Mouse (Mus musculus): ENCODE data around the gene Gm3336. TPM values are rescaled to one million over a fixed set of nuclear protein-coding genes. Genes with fewer than 3 reads are reported as not detected.

The Gm3336 gene
- polyA plus RNA-seq, 1 experiment from 2014 or later: 0.83 TPM

DNA sequence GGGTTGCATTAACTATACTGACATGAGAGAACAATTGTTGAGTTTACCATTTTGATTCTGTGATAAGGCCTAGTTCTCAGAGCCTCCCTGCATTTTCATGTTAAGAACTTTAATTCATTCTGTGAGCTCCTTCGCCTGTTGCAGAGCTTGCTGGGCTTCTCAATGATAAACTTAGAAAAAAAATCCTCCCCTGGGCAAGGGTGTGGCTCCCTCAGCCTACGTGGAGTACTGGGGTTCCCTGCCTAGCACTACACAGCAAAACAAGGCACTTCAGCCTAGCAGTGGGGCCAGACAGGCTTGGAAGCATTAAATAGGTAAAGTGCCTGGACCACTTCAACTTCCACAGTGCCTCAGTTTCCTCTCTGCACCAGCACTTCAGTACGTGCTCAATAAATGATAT, 36.9 kb upstream of the Gm3336 start:
- 74% methylated on average over 3 of the region's 3 CpGs for WGBS
- H3K27ac ChIP-seq: peak overlapping the region; percentile 49; the same call in 1 of the 2 replicates
- no peak overlapping the region for H3K9ac ChIP-seq
- H3K4me3 ChIP-seq (replicated peaks): no peak overlapping the region
- no peaks in the 10 kb centered on the region for H3K9me3 ChIP-seq (replicated peaks)
- H3K4me2 ChIP-seq: no peak overlapping the region
- H3K4me1 ChIP-seq: peaks cover 26% of the 10 kb centered on the region
- ATAC-seq (replicated peaks; ENCODE audit: low FRiP score): no peak
- H3K36me3 ChIP-seq: peaks cover 31% of the 10 kb centered on the region
- H3K27me3 ChIP-seq: no peaks in the 10 kb centered on the region

DNA sequence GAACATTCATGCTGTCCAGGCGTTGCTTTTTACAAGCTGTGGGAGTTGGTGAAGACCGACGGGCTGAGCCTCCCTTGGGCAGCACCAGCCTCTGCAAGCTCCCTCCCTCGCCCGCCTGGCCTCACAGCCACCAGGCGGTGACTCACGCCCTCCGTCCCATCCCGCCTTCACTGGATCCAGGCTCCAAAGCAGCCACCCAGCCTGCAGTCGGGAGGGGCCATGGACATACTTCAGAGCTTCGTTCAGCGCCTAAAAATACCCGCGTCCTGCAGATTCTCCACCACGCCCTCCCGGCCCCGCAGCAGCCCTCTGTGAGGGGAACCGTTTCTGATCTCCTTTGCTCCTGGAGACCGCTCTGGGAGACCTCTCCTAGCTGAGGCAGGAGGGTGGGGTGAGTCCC, 36.1 kb upstream of the Gm3336 start:
- Histone ChIP-seq H3K4me3 (replicated peaks) (peak overlapping the region; percentile 3; the same call in 1 of the 2 replicates), H3K9me3 (replicated peaks) (no peaks in the 10 kb centered on the region), H3K27me3 (no peaks in the 10 kb centered on the region), H3K4me2 (peak overlapping the region; percentile 50), H3K4me1 (peaks cover 24% of the 10 kb centered on the region), H3K9ac (peak overlapping the region; percentile 37), H3K36me3 (peaks cover 26% of the 10 kb centered on the region), H3K27ac (peak overlapping the region; percentile 49)
- whole genome bisulfite sequencing: 3% methylated on average over 19 of the region's 19 CpGs
- peak; percentile 58; the same call in 1 of the 2 replicates for ATAC-seq (replicated peaks; ENCODE audit: low FRiP score)

DNA sequence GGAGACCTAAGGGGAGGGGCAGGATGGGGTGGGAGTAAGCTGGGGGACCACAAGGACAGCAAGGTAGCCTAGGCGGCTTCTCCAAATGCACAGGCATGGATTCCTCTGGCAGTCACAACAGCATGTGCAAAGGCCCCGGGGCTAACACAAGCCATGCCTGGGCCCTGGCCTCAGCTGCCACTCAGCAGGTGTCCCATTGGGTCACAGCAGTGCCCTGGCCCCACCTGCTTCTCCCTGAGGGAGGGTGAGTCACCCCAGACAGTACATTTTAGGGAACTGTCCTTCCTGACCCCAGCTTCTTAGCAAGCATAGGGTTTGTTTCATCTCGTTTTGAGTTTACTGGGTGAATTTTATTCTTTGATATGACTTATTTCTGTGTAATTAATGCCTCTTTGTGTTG, 35.7 kb upstream of the Gm3336 start:
- ATAC-seq (replicated peaks; ENCODE audit: low FRiP score): peak; percentile 8; the same call in 1 of the 2 replicates
- 60% methylated on average over 3 of the region's 3 CpGs for WGBS
- H3K4me2 ChIP-seq: peak overlapping the region; percentile 50
- H3K4me3 ChIP-seq (replicated peaks): no peak overlapping the region
- H3K27ac ChIP-seq: peak overlapping the region; percentile 49; the same call in 1 of the 2 replicates
- no peaks in the 10 kb centered on the region for H3K27me3 ChIP-seq
- H3K4me1 ChIP-seq: peaks cover 19% of the 10 kb centered on the region
- peaks cover 21% of the 10 kb centered on the region for H3K36me3 ChIP-seq
- H3K9ac ChIP-seq: peak overlapping the region; percentile 37; the same call in 1 of the 2 replicates
- H3K9me3 ChIP-seq (replicated peaks): no peaks in the 10 kb centered on the region

DNA sequence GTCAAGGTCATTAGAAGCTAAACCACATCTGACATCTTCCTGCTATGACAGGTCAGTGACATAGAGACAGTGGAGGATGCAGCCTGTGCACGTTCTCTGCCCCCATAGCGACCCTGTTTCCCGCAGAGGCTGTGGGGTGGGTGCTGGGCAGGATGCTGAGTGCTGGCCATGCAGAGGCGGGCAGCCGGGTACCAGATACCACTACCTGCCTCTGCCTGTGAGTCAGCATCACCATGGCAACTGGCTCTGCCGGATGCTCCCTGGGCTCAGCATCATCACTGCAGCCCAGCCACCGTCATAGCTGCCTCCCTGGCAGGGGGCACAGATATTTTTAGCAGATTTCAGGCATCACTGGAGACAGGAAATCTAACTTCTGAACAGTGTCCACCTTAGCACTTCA, 34.1 kb upstream of the Gm3336 start:
- no peak overlapping the region for H3K4me3 ChIP-seq (replicated peaks)
- ATAC-seq (replicated peaks; ENCODE audit: low FRiP score): no peak

DNA sequence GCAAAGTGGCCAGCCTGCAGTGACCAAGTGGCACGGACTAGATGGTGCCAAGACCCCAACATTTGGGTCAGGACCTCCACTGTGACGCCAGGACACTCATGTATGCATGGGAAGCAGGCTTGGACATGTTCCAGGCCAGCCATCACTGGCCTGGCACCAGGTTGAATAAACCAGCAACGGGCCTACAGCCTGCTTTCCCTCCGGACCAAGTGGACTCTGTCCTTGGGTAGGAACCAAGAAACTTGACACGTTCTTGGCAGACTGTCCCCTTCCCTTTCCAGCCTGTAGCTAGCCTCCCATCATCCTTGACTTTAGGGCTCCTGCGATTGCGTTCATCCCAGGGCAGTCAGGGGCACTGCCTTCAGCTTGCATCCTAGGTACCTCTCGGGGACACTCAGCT, 30.8 kb upstream of the Gm3336 start:
- Histone ChIP-seq H3K9me3 (replicated peaks) (no peaks in the 10 kb centered on the region), H3K4me2 (no peak overlapping the region), H3K27ac (no peak overlapping the region), H3K36me3 (no peaks in the 10 kb centered on the region), H3K4me1 (peaks cover 37% of the 10 kb centered on the region), H3K4me3 (replicated peaks) (no peak overlapping the region), H3K27me3 (no peaks in the 10 kb centered on the region), H3K9ac (no peak overlapping the region)
- WGBS: 73% methylated on average over 8 of the region's 8 CpGs
- no peak for ATAC-seq (replicated peaks; ENCODE audit: low FRiP score)

More for the DNA sequence above, 34.1 kb upstream of the Gm3336 start:
- Histone ChIP-seq H3K36me3 (peaks cover 5% of the 10 kb centered on the region), H3K27ac (no peak overlapping the region), H3K4me1 (peaks cover 17% of the 10 kb centered on the region), H3K27me3 (no peaks in the 10 kb centered on the region), H3K9me3 (replicated peaks) (no peaks in the 10 kb centered on the region), H3K4me2 (no peak overlapping the region), H3K9ac (no peak overlapping the region)
- WGBS: 43% methylated on average over 7 of the region's 7 CpGs

DNA sequence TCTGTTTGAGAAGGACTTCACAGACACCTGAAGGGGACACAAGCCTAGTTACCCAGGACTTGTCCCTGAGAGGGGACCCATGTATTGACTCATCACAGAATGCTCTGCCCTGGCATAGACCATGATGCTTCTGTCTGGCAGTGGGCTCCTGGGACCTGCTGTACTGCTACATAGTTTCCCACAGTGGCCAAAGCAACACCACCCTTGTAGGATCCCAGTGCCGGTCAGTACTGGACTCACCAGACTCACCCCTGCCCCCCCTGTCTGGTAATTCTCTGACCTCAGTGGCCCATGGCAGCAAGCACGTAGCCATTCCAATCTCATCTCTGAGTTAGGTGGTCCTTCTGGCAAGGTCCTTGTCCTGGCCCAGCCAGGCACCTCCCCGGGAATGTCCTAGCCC, 30.2 kb upstream of the Gm3336 start:
- no peak for ATAC-seq (replicated peaks; ENCODE audit: low FRiP score)
- no peaks in the 10 kb centered on the region for H3K36me3 ChIP-seq
- peaks cover 38% of the 10 kb centered on the region for H3K4me1 ChIP-seq
- WGBS: 90% methylated on average over 3 of the region's 3 CpGs
- no peaks in the 10 kb centered on the region for H3K9me3 ChIP-seq (replicated peaks)
- H3K9ac ChIP-seq: no peak overlapping the region
- no peak overlapping the region for H3K27ac ChIP-seq
- H3K4me3 ChIP-seq (replicated peaks): no peak overlapping the region
- H3K4me2 ChIP-seq: no peak overlapping the region
- no peaks in the 10 kb centered on the region for H3K27me3 ChIP-seq

DNA sequence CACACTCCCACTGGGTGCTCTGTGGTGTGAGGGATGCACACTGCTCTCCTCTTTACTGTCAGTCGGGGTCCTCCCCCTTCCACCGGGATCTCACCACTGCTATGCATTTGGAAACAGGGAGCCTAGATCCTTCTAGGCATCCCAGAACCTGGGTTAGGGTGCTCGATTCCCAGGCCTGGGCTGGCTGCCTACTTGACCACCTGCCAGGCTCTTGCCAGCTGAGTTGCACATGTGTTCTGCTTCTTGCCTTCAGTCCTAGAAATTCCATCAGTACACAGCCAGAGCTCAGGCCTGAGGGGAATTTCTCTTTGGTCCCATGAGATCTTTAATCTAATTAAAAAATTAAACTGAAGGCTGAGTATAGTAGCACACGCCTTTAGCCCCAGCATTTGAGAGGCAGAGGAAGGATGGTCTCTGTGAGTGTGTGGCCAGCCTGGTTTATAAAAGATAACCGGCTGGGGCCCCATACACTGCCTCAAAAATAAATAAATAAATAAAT, 28.4 kb upstream of the Gm3336 start:
- H3K36me3 ChIP-seq: no peaks in the 10 kb centered on the region
- H3K4me3 ChIP-seq (replicated peaks): no peak overlapping the region
- 71% methylated on average over 5 of the region's 5 CpGs for WGBS
- no peak for ATAC-seq (replicated peaks; ENCODE audit: low FRiP score)
- H3K9ac ChIP-seq: no peak overlapping the region
- no peaks in the 10 kb centered on the region for H3K27me3 ChIP-seq
- no peaks in the 10 kb centered on the region for H3K9me3 ChIP-seq (replicated peaks)
- H3K4me2 ChIP-seq: no peak overlapping the region
- 0 out of 2 replicates have a peak overlapping the region, but pooled peaks have one; percentile 15 for H3K27ac ChIP-seq
- peaks cover 49% of the 10 kb centered on the region for H3K4me1 ChIP-seq

DNA sequence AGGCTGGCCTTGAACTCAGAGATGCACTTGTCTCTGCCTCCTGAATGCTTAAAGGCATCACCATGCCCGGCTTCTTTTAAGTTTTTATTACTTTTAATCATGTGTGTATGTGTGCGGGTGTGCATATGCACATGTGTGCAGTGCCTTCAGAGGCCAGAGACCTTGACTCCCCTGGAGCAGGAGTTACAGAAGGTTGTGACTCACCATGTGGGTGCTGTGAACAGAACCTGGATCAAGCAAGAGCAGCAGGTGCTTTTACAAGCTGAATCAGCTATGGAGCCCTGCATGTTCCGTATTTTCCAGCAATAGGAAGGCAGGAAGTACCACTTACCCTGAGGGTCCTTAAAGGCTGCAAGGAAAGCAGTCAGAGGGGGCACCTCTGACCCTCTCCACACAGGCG, 27.1 kb upstream of the Gm3336 start:
- H3K9me3 ChIP-seq (replicated peaks): no peaks in the 10 kb centered on the region
- no peaks in the 10 kb centered on the region for H3K36me3 ChIP-seq
- ATAC-seq (replicated peaks; ENCODE audit: low FRiP score): no peak
- H3K4me1 ChIP-seq: peaks cover 62% of the 10 kb centered on the region
- 51% methylated on average over 4 of the region's 4 CpGs for WGBS
- H3K9ac ChIP-seq: peak overlapping the region; percentile 38
- H3K4me3 ChIP-seq (replicated peaks): peak overlapping the region; percentile 31
- H3K27me3 ChIP-seq: no peaks in the 10 kb centered on the region
- H3K27ac ChIP-seq: peak overlapping the region; percentile 84
- H3K4me2 ChIP-seq: peak overlapping the region; percentile 60

DNA sequence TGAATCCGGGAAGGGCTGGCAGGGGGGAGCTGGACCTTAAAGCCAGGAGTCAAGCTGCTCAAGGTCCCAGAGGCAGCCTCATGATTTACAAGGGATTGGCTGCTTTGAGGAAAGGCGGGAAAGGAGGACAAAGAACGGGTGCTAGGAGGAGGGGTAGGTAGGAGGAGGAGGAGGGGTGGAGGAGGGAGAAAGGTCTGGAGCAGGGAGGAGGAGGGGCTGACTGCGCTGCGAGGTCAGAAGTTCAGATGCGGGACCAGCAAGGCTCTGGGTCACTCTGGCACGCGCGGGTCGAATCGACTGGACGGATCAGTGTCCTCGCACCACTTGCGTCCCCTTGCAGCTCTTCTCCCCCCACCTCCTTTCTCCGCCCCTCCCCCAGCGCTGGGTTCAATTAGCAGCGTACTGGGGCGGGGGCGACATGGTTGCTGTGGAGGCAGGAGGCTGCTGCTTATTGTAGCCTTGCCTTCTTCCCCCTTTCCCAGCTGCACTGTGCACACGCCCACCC, 26.6 kb upstream of the Gm3336 start:
- no peaks in the 10 kb centered on the region for H3K27me3 ChIP-seq
- ATAC-seq (replicated peaks; ENCODE audit: low FRiP score): peak; percentile 66
- H3K4me3 ChIP-seq (replicated peaks): peak overlapping the region; percentile 31
- H3K4me1 ChIP-seq: peaks cover 68% of the 10 kb centered on the region
- peak overlapping the region; percentile 38 for H3K9ac ChIP-seq
- peak overlapping the region; percentile 60 for H3K4me2 ChIP-seq
- H3K36me3 ChIP-seq: no peaks in the 10 kb centered on the region
- no peaks in the 10 kb centered on the region for H3K9me3 ChIP-seq (replicated peaks)
- H3K27ac ChIP-seq: peak overlapping the region; percentile 84
- 3% methylated on average over 20 of the region's 20 CpGs for WGBS

DNA sequence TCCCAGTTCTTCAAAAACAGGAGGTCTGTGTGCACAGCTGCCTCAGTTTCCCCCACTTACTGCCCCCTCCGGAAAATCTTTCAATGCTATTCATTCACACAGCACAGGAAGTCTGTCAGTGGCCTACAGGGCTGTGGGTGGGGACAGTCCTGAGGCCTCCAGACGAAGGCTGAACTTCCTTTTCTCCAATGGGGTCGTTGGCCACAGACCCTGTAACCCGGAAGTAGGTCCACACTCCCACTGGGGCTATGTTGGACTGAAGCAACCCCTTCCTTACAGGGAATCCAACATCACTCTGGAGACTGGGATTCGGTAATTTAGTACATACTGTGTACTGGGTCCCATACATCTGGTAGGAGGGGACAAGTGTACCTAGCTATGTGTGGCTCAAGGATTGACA, 24.7 kb upstream of the Gm3336 start:
- Histone ChIP-seq H3K4me2 (no peak overlapping the region), H3K27me3 (no peaks in the 10 kb centered on the region), H3K9me3 (replicated peaks) (no peaks in the 10 kb centered on the region), H3K4me3 (replicated peaks) (no peak overlapping the region), H3K9ac (no peak overlapping the region), H3K4me1 (peaks cover 80% of the 10 kb centered on the region), H3K36me3 (no peaks in the 10 kb centered on the region), H3K27ac (peak overlapping the region; percentile 60)
- no peak for ATAC-seq (replicated peaks; ENCODE audit: low FRiP score)
- WGBS: 42% methylated on average over 5 of the region's 5 CpGs

DNA sequence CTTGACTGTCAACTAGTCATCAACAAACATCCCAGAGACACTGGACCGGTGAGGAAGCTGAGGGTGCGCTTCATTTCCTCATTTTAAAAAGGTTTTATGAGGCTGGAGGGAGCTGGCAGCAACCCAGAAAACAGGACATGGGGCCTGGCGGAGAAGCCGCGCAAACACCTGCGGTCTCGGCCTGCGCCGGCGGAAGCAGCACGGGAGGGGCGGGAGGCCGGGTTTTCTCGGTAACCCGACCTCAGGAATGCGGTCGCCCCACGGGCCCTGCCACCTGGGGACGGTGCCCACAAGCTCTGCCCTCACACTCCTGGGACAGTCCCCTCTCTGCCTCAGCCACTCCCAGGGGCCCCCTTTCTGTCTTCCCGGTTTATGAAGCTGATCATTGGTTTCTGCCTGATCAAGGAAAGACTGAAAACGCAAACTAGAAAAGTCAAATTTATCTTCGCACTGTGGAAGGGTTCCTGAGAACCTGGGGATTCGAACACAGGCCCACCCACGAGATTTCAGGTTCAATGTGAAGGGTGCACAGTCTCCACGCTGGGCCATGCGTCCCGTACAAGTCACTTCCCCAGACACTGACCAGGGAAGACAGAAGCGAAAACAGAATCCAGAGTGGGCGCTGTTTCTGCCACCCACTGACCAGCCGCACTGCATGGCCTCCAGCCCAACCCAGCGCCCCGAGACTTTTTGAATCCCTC, 22.9 kb upstream of the Gm3336 start:
- no peaks in the 10 kb centered on the region for H3K27me3 ChIP-seq
- no peaks in the 10 kb centered on the region for H3K9me3 ChIP-seq (replicated peaks)
- peak overlapping the region; percentile 25 for H3K9ac ChIP-seq
- peak overlapping the region; percentile 100 for H3K27ac ChIP-seq
- H3K4me3 ChIP-seq (replicated peaks): no peak overlapping the region
- H3K4me1 ChIP-seq: peaks cover 68% of the 10 kb centered on the region
- H3K4me2 ChIP-seq: peak overlapping the region; percentile 72
- WGBS: 21% methylated on average over 32 of the region's 32 CpGs
- no peak for ATAC-seq (replicated peaks; ENCODE audit: low FRiP score)
- H3K36me3 ChIP-seq: no peaks in the 10 kb centered on the region

DNA sequence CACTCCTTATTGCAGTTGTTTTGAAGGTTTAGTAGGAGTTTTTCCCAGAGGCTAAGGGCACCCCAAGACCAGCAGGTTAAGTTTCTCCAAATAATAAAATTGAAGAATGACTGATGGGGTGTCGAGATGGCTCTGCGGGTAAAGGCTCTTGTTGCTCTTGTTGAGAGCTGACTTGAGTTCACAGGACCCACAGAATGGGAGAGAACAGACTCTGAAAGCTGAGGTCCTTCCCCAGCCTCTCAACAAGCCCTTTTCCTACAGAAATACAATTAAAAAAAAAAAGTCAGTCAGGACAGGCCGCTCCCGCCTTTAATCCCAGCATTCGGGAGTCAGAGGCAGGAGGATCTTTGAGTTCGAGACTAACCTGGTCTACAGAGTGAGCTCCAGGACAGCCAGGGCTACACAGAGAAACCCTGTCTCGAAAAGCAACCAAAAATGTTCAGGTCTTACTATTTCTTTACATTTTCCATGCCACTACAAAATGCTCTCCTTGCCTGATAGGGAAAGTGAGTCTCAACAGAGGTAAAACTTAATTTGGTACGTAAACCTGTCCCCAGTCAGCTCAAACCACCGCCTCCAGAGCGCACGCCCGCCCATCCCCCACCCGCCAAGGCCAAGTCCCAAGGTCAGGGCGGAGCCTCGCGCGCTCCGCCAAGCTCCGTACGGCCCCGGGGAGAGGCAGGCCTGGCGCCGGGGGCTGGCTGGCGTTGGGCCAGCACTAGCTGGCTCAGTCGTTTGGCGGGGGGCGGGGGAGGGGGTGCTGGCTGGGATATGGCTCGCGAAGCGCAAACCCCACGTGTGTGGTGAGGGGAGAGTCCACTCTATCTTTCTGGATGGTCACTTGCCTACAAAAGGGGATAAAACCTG, 22.1 kb upstream of the Gm3336 start:
- Histone ChIP-seq H3K4me2 (peak overlapping the region; percentile 72), H3K4me3 (replicated peaks) (peak overlapping the region; percentile 26), H3K4me1 (peaks cover 70% of the 10 kb centered on the region), H3K27me3 (no peaks in the 10 kb centered on the region), H3K9me3 (replicated peaks) (no peaks in the 10 kb centered on the region), H3K36me3 (peaks cover under 1% of the 10 kb centered on the region), H3K27ac (peak overlapping the region; percentile 100), H3K9ac (peak overlapping the region; percentile 36)
- ATAC-seq (replicated peaks; ENCODE audit: low FRiP score): peak; percentile 8; the same call in 1 of the 2 replicates
- 3% methylated on average over 31 of the region's 31 CpGs for WGBS
